Mouse (Mus musculus) kidney, adult 9 months (tissue): ENCODE results near the gene Cd63.
A peak's percentile ranks its signal among the peaks of the same experiment; 100 is the strongest.

ENCODE experiments used
- DNase-seq: peaks from one replicate; pipeline ENCODE4 v3.0.0; 2022

Cd63 gene

GRCm38 (mm10) chr10:128900698-128901097 is at the start of gene Cd63:
TSS of gene Cd63 (plus strand) at chr10:128900989.
- DNase-seq, result peak; percentile 20

GRCm38 (mm10) chr10:128861176-128861575 is 39.6 kb upstream of the Cd63 start:
- no peak for DNase-seq

GRCm38 (mm10) chr10:128866042-128866441 is 34.7 kb upstream of the Cd63 start:
- DNase-seq, result no peak

- DNase-seq, result no peak
These were observed 34.3 kb upstream of the Cd63 start for GRCm38 (mm10) chr10:128866518-128866917.

GRCm38 (mm10) chr10:128870341-128870740 is 30.4 kb upstream of the Cd63 start:
- DNase-seq, result no peak

- no peak for DNase-seq
These were observed 22.5 kb upstream of the Cd63 start for GRCm38 (mm10) chr10:128878291-128878690.

GRCm38 (mm10) chr10:128878811-128879210 is 22.0 kb upstream of the Cd63 start:
- no peak for DNase-seq

- peak; percentile 78 for DNase-seq
These were observed 18.7 kb upstream of the Cd63 start for GRCm38 (mm10) chr10:128882067-128882466.

- DNase-seq, result no peak
These were observed 11.6 kb upstream of the Cd63 start for GRCm38 (mm10) chr10:128888941-128889827.

- DNase-seq, result no peak
These were observed 10.9 kb upstream of the Cd63 start for GRCm38 (mm10) chr10:128889846-128890245.

GRCm38 (mm10) chr10:128890383-128891295 is 10.2 kb upstream of the Cd63 start:
- DNase-seq, result no peak

- no peak for DNase-seq
These were observed 9.3 kb upstream of the Cd63 start, which contains the start of gene Gdf11 for GRCm38 (mm10) chr10:128891296-128892094. TSS of gene Gdf11 (minus strand) at chr10:128891718.

- DNase-seq, result no peak
These were observed 8.5 kb upstream of the Cd63 start for GRCm38 (mm10) chr10:128892246-128892645.

- DNase-seq, result peak; percentile 96
These were observed 5.4 kb upstream of the Cd63 start for GRCm38 (mm10) chr10:128895437-128895836.

GRCm38 (mm10) chr10:128895952-128896693 is 4.7 kb upstream of the Cd63 start:
- peak; percentile 65 for DNase-seq

GRCm38 (mm10) chr10:128896807-128897206 is 4.0 kb upstream of the Cd63 start:
- DNase-seq, result no peak

GRCm38 (mm10) chr10:128897501-128897900 is 3.3 kb upstream of the Cd63 start:
- DNase-seq, result no peak

GRCm38 (mm10) chr10:128899759-128900490 is 864 bp upstream of the Cd63 start:
- peak; percentile 93 for DNase-seq

- no peak for DNase-seq
These were observed 620 bp downstream of the Cd63 start for GRCm38 (mm10) chr10:128901409-128901808.

- peak; percentile 71 for DNase-seq
These were observed 1.7 kb downstream of the Cd63 start for GRCm38 (mm10) chr10:128902409-128902988.

GRCm38 (mm10) chr10:128904812-128905211 is 4.0 kb downstream of the Cd63 start:
- DNase-seq, result peak; percentile 79
